Mouse (Mus musculus) forebrain, embryonic 14.5 days (tissue): ENCODE results near the gene Dhx34. TPM values are rescaled to one million over a fixed set of nuclear protein-coding genes. Genes with fewer than 3 reads are reported as not detected.
A peak's percentile ranks its signal among the peaks of the same experiment; 100 is the strongest.

Experiments used
- ATAC-seq: fragments of 200-750 bp; cut with Nextera tagmentation; 2 replicates; pipeline ENCODE4 v1.8.0; 2017; ENCODE audit warnings: mild to moderate bottlenecking, moderate library complexity
- DNase-seq: peaks from one replicate; pipeline ENCODE4 v3.0.0-alpha.2; 2015; ENCODE audit warnings: low spot score
- H3K27ac ChIP-seq: fragments of 300-500 bp; sonication (generic); 2 replicates; pipeline ENCODE4 v1.5.1; 2014; ENCODE audit warnings: low read depth, mild to moderate bottlenecking, control low read depth, low read length, moderate library complexity
- H3K27me3 ChIP-seq: fragments of 300-500 bp; sonication (generic); replicated peaks from 2 replicates; pipeline ENCODE4 v1.6.1; 2014; ENCODE audit warnings: low read length, control low read depth, mixed read lengths; ENCODE audit not compliant: control insufficient read depth, insufficient read depth
- H3K36me3 ChIP-seq: fragments of 300-500 bp; sonication (generic); 2 replicates; pipeline ENCODE4 v1.6.1; 2014; ENCODE audit warnings: low read length, control low read depth; ENCODE audit not compliant: control insufficient read depth, insufficient read depth
- H3K4me1 ChIP-seq: fragments of 300-500 bp; sonication (generic); 2 replicates; pipeline ENCODE4 v1.6.1; 2014; ENCODE audit warnings: antibody characterized with exemption, low read length, control low read depth; ENCODE audit not compliant: control insufficient read depth, insufficient read depth
- H3K4me2 ChIP-seq: fragments of 300-500 bp; sonication (generic); 2 replicates; pipeline ENCODE4 v1.6.1; 2014; ENCODE audit warnings: mild to moderate bottlenecking, control low read depth, low read length
- H3K4me3 ChIP-seq: fragments of 300-500 bp; sonication (generic); 2 replicates; pipeline ENCODE4 v1.5.1; 2014; ENCODE audit warnings: low read depth, low read length, control low read depth
- H3K9ac ChIP-seq: fragments of 300-500 bp; sonication (generic); 2 replicates; pipeline ENCODE4 v1.6.1; 2014; ENCODE audit warnings: mild to moderate bottlenecking, low read length, control low read depth, moderate library complexity
- H3K9me3 ChIP-seq: fragments of 300-500 bp; sonication (generic); replicated peaks from 2 replicates; pipeline ENCODE4 v1.6.1; 2016; ENCODE audit warnings: low read length, control low read depth, mixed read lengths; ENCODE audit not compliant: control insufficient read depth
- WGBS: fragments of 180-500 bp; shearing (Covaris S2); extraction: QIAGEN DNeasy Blood & Tissue Kit; methylation state at CpG from one replicate; pipeline ENCODE4 v1.1.7; 2014; 5-methylcytosine and 5-hydroxymethylcytosine counted together
- polyA plus RNA-seq: library from polyadenylated mRNA; unstranded; fragments of >200 nt; fragmentation: Nextera tagmentation; extraction: Ambion mirVana; gene quantifications from 2 replicates; pipeline ENCODE4 v1.2.1, GENCODE M21; 2014

Dhx34 gene
- polyA plus RNA-seq, 1 experiment from 2014 or later, result 9.4 TPM

- peaks cover 61% of the 10 kb centered on the region for H3K36me3 ChIP-seq
- H3K4me2 ChIP-seq, result no peak overlapping the region
- no peak overlapping the region for H3K4me3 ChIP-seq
- no peak for DNase-seq
- 29% methylated on average over 8 of the region's 8 CpGs for WGBS
- H3K9me3 ChIP-seq, result no peaks in the 10 kb centered on the region
- no peak overlapping the region for H3K27ac ChIP-seq
- no peak overlapping the region for H3K9ac ChIP-seq
- no peaks in the 10 kb centered on the region for H3K27me3 ChIP-seq
- no peak for ATAC-seq
- no peaks in the 10 kb centered on the region for H3K4me1 ChIP-seq
Observed at GRCm38 (mm10) chr7:16183663-16184062, 38.2 kb downstream of the Dhx34 start.

GRCm38 (mm10) chr7:16178114-16178513, 43.7 kb downstream of the Dhx34 start:
- Histone ChIP-seq H3K27ac (no peak overlapping the region), H3K4me1 (peaks cover 5% of the 10 kb centered on the region; the same call in 1 of the 2 replicates), H3K9me3 (no peaks in the 10 kb centered on the region), H3K4me2 (no peak overlapping the region), H3K9ac (no peak overlapping the region), H3K36me3 (peaks cover 31% of the 10 kb centered on the region), H3K4me3 (no peak overlapping the region), H3K27me3 (no peaks in the 10 kb centered on the region)
- ATAC-seq, result no peak
- 80% methylated on average over 4 of the region's 4 CpGs for WGBS
- no peak for DNase-seq

- Histone ChIP-seq H3K4me3 (peak overlapping the region; percentile 70), H3K27ac (peak overlapping the region; percentile 68), H3K36me3 (peaks cover 20% of the 10 kb centered on the region), H3K4me1 (peaks cover 10% of the 10 kb centered on the region), H3K27me3 (no peaks in the 10 kb centered on the region), H3K9ac (peak overlapping the region; percentile 88), H3K9me3 (no peaks in the 10 kb centered on the region), H3K4me2 (peak overlapping the region; percentile 68)
- DNase-seq (no peak), ATAC-seq (peak; percentile 38)
- 3% methylated on average over 7 of the region's 10 CpGs for WGBS
Observed at GRCm38 (mm10) chr7:16175542-16175931, 46.3 kb downstream of the Dhx34 start.

- DNase-seq (peak; percentile 82), ATAC-seq (peak; percentile 94)
- WGBS, result under 1% methylated on average over 36 of the region's 42 CpGs
- Histone ChIP-seq H3K4me1 (peaks cover 10% of the 10 kb centered on the region), H3K9me3 (no peaks in the 10 kb centered on the region), H3K4me2 (peak within 1 kb of the TSS; percentile 68), H3K27me3 (no peaks in the 10 kb centered on the region), H3K27ac (peak within 1 kb of the TSS; percentile 68), H3K36me3 (peaks cover 14% of the 10 kb centered on the region), H3K9ac (peak within 1 kb of the TSS; percentile 88), H3K4me3 (peak within 1 kb of the TSS; percentile 70)
Observed at GRCm38 (mm10) chr7:16174597-16175541, 47.0 kb downstream of the Dhx34 start, which contains the start of gene Meis3. Meis3 (plus strand) TSS chr7:16175090.

- Histone ChIP-seq H3K36me3 (no peaks in the 10 kb centered on the region), H3K9ac (no peak overlapping the region), H3K27me3 (no peaks in the 10 kb centered on the region), H3K27ac (no peak overlapping the region), H3K4me3 (no peak overlapping the region), H3K9me3 (no peaks in the 10 kb centered on the region), H3K4me2 (no peak overlapping the region), H3K4me1 (peaks cover 10% of the 10 kb centered on the region)
- 59% methylated on average over 5 of the region's 5 CpGs for WGBS
- DNase-seq (no peak), ATAC-seq (no peak)
Observed at GRCm38 (mm10) chr7:16173146-16173545, 48.7 kb downstream of the Dhx34 start.

- H3K36me3 ChIP-seq, result no peaks in the 10 kb centered on the region
- DNase-seq (no peak), ATAC-seq (no peak)
- no peaks in the 10 kb centered on the region; the same call in 1 of the 2 replicates for H3K9me3 ChIP-seq
- H3K4me1 ChIP-seq, result peaks cover 10% of the 10 kb centered on the region
- H3K27ac ChIP-seq, result peak overlapping the region; percentile 60; the same call in 1 of the 2 replicates
- H3K4me3 ChIP-seq, result no peak overlapping the region
- WGBS, result 59% methylated on average over 1 of the region's 1 CpGs
- H3K9ac ChIP-seq, result no peak overlapping the region; the same call in 1 of the 2 replicates
- no peaks in the 10 kb centered on the region for H3K27me3 ChIP-seq
- H3K4me2 ChIP-seq, result no peak overlapping the region
Observed at GRCm38 (mm10) chr7:16172586-16173140, 49.2 kb downstream of the Dhx34 start.

- Histone ChIP-seq H3K27ac (0 out of 2 replicates have a peak overlapping the region, but pooled peaks have one; percentile 14), H3K27me3 (no peaks in the 10 kb centered on the region), H3K4me3 (no peak overlapping the region), H3K4me2 (no peak overlapping the region), H3K9ac (peak overlapping the region; percentile 17), H3K4me1 (peaks cover 10% of the 10 kb centered on the region), H3K9me3 (no peaks in the 10 kb centered on the region; the same call in 1 of the 2 replicates), H3K36me3 (no peaks in the 10 kb centered on the region)
- no peak for DNase-seq
- ATAC-seq, result no peak
- WGBS, result 33% methylated on average over 1 of the region's 1 CpGs
Observed at GRCm38 (mm10) chr7:16172141-16172581, 49.7 kb downstream of the Dhx34 start.

- Histone ChIP-seq H3K27me3 (peaks cover 9% of the 10 kb centered on the region; the same call in 1 of the 2 replicates), H3K4me2 (no peak overlapping the region), H3K9ac (no peak overlapping the region), H3K36me3 (peaks cover 4% of the 10 kb centered on the region; the same call in 1 of the 2 replicates), H3K4me3 (no peak overlapping the region), H3K27ac (no peak overlapping the region; the same call in 1 of the 2 replicates), H3K4me1 (no peaks in the 10 kb centered on the region), H3K9me3 (no peaks in the 10 kb centered on the region)
- ATAC-seq, result no peak
- 67% methylated on average over 7 of the region's 7 CpGs for WGBS
- DNase-seq, result no peak
Observed at GRCm38 (mm10) chr7:16162036-16162435, 59.8 kb downstream of the Dhx34 start.
